Mouse (Mus musculus) ovary, postnatal 10 days (tissue): ENCODE measurements around the gene Ddx28.

Experiments
- DNase-seq: peaks from one replicate; pipeline ENCODE4 v3.0.0; 2022; ENCODE audit warnings: low spot score

Gene Ddx28

DNA sequence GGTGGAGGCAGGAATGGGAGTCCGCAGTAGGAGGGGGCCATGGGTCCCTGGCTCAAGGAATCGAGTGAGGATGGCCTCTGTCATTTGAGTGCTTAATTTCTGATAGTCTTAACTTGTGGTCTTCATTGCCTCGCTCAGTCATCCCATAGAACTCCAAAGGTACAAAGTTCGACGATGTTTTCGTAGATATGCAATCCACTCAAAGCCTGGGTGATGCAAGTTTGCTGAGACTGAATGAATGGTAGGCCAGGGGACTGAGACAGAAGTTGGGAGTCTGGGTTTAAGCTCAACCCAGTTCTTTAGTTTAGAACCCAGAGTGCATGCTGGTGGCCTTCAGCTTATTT lies at the start of gene Ddx28:
TSS of gene Ddx28 (minus strand) at position 240 of the 344 bp plus-strand sequence.
- DNase-seq = no peak

DNA sequence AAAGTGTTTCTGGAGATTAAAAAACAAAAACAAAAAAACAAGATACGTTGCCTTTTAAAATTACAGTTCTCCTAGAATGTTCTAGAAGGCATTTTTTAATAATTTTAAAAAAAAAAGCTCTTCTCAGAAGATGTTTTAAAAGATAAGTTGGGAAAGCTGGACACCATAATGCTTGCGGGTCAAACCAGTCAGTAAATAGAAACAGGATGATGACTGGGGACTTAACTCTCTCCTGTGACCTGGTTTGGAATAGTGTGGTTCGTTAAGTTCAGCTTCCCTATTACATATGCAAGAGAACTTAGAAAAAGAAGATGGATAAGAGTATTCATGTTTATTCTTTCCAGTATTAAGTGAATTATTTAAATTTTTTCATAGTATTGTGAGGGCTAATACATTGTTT lies 48.8 kb upstream of the Ddx28 start:
- no peak for DNase-seq

DNA sequence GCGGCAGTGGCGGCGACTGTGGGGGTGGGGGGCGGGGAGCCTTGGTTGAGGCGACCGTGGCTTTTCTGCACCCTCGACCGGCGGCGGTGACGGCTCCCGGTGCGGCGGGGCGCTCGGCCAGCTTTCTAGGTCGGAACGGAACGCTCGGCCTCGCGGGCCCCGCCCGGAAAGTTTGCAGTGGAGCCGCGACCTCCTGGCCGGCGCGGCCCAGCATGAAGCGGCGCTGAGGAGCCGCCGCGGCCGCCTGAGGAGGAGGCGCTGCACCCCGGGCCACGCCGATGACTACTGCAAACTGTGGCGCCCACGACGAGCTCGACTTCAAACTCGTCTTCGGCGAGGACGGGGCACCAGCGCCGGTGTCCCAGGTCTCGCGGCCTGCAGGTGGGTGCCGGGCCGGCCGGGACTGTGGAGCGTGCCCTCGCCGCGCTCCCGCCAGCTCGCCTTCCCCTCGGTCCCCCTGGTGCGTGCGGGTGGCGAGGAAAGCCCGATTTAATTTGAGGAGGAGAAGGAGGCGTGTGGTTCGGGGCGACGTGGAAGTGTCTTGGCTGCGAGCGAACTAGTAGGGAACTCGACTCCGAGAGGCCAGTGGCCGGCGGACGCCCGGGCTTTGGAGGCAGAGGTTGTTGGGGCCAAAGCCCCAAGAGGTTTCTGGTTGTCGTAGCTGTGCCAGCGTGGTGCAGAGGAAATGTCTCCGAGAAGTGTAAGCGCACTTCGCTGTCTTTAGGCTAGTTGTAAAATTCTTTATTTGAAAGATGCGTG lies 48.1 kb upstream of the Ddx28 start:
- peak; percentile 77 for DNase-seq

DNA sequence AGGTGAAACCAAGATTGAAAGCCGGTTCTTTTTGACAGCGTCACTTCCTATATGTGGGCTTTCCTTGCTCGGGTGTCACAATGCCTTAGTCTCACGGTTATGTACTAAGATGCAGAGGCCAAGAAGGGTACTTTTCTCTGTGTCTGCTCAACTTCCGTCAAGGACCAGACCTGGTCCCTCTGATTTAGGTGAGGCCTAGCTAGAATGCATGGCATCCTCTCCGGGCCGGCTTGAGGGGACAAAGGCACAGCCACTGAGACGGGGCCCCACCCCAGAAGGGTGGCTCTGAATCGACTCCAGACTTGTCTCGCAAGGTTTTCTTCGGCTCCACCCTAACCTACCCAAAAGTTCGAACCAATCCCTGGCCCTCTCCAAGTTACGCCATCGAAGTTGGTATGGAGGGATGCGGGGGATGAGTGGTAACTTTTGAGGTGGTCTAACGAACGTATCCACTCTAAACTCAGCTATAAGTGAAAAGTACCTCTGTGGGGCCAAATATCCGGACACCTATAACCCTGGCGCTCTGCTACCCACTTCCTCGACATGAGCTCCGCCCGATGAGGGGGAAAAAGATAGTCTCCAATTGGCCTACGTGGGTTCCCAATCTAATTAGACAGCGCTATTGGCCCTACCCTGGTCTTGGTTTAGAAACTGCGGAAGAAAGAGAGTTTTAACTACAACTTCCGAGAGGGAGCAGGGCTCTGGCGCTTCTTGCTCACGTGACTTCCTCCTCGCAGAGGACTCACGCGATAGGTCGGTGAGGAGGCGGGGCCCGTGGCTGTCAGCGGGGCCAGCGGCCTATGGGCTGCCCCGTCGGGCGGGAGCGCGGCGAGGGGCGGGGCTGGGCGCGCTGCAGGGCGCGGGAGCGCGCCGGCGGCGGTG lies 47.3 kb upstream of the Ddx28 start, which contains the start of gene Nfatc3:
TSS of gene Nfatc3 (plus strand) at position 110 of the 882 bp plus-strand sequence.
- DNase-seq = peak; percentile 37

DNA sequence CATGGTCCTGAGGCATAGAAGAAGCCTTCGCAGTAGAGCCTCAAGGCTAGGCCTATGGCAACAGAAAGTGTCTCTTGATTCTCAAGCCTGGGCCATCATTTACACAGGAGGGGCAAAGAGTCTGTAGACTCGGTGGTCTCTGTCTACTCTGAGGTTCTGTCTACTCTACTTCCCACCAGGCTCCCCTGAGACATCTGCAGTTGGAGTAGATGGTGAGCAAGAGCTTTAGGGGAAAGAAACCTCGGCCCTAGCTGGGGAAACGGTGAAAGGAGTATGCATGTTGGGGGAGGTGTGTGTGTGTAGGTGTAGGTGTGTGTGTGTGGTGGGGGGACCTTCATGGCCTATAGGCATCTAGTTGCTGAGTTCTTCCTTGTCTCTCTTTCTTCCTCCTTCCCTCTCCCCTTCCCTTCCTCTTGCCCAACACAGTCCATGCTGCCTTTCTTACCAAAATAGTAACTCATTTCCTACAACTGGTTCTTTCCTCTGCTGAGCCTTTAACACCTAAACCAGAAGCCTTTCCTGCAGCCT lies 44.8 kb upstream of the Ddx28 start:
- DNase-seq = no peak

DNA sequence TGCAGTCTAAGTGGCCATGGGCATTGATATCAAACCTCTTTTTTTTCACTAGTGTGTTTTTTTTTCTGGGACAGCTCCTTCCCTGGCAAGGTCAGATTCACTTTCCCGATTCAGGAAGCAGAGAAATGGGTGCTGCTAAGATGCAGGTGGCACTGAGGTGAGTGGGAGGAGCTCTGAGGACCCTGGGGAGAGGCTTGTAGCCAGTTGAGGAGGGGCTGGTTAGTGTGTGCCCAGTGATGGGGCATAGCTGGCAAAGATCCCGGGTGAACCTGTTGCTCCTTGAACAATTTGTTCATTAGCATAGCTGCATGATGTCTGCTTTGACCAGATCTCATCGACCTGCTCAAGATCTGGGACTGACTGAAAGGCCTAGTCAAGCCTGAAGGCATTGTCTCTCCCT lies 43.4 kb upstream of the Ddx28 start:
- DNase-seq = no peak

DNA sequence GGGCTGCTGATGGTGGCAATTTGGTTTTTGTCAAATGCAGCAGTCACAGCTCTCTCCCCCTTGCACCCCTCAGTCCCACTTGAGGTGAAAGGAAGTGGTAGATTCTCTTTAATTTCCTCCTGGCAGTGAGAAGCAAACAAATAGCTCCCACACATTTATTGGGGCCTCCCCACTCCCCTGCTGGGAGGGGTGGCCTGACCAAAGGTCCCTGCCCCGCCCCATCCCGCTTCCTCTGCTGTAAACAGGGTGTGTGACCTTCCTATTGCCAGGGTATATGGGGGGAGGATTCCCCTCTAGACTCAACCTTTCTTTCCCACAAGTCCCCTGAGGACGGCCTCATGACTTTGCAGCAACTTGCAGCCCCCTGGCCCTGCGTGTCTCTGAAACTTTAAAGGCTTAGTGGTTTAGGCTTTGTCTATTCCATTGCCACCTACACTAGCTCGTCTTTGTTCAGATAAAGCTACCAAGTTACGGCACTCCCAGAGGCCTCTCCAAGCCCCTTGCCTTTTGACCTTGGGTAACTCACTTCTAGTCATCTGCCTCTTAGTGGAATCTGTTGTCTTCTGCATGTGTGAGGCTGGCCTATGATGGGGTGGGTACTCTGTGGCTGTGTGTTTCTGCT lies 42.6 kb upstream of the Ddx28 start:
- no peak for DNase-seq

DNA sequence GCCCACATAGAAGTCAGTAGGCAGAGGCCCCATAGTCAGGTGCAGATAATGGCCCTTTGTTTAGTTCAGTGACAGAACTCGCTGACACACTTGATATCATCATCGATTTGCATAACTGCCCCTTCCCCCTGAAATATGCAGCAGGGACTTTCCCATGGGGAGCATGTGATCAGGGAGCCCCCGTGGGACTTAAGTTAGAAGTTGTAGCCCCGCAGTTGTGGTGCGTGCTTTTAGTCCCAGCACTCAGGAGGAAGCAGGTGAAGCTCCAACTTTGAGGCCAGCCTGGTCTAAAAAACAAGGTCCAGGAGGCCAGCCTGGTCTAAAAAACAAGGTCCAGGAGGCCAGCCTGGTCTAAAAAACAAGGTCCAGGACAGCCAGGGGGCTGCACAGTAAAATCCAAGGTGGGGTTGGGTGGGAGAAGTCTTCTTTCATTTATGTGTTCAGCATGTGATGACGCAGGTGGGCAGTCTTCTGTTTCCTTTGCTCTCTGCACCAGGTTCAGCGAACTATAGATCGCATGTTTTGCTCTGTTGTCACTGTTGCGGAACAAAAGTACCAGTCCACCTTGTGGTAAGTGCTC lies 40.9 kb upstream of the Ddx28 start:
- no peak for DNase-seq

DNA sequence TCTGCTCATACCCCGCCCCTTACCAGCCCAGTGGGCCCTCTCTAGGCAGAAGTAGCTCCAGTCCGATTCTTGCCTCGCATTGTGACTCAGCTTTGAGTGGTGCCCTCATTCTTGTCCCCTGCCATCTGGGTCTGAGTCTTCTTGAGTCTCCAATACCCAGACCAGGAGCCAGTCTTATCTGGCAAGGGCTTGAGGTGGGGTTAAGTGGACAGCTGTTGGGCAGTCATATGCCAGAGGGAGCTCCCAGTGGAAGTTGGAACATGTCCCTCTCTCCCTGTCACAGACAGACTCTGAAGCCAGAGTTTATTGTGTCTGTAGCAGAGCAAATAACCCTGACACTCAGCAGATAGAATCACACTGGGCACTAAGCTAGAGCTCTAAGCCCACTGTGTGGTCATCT lies 39.4 kb upstream of the Ddx28 start:
- DNase-seq = no peak

DNA sequence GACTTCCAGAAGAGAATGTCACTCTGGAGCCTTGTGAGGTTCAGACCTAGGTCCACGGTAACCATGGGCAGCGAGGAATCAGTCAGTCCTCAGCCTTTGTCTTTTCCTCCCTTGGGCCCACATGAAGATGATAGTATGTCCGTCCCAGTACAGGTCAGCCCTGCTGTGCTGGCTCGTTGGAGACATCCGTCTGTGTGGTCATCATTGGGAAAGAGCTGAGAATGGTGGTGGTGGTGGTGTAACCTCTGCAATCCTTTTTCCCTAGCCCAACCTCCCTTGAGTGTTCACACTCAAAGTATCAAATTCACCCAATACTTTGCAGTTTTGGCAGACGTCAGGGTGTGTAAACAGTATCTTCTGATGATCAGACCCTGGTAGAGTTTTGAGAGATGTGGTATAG lies 38.2 kb upstream of the Ddx28 start:
- DNase-seq = no peak

DNA sequence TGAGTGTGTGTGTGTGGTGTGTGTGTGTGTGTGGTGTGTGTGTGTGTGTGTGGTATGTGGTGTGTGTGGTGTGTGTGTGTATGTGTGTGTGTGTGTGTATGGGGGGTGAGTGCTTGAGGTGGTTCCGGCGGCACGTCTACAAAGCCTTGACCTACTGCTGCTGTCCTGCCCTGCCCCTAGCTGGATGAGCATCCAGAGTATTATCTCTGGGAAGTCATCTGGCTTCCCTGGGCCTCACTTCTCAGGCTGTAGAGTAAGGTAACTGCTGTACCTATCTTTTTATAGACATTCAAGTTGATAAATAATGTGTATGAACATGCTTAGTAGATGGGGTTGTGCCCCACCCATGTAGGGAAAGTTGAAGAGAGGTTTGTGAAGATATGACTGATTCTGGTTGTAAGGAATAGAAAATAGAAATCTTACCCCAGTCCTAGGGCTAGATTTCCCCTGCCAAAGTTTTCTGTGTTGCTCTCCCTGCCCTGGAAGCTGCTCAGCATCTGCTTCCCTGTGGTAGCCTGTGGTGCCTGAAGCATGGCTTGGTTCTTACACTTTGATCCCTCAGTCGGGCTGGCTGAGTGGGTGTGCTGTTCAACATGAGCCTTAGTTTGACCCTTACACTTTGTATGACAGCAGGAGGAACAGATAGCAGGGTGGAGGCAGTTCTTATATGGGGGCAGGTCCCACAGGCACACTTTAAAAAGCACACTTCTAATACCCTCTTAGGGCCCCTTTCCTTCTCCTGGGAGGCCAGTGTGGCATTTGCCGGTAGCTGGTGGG lies 36.4 kb upstream of the Ddx28 start:
- no peak for DNase-seq

DNA sequence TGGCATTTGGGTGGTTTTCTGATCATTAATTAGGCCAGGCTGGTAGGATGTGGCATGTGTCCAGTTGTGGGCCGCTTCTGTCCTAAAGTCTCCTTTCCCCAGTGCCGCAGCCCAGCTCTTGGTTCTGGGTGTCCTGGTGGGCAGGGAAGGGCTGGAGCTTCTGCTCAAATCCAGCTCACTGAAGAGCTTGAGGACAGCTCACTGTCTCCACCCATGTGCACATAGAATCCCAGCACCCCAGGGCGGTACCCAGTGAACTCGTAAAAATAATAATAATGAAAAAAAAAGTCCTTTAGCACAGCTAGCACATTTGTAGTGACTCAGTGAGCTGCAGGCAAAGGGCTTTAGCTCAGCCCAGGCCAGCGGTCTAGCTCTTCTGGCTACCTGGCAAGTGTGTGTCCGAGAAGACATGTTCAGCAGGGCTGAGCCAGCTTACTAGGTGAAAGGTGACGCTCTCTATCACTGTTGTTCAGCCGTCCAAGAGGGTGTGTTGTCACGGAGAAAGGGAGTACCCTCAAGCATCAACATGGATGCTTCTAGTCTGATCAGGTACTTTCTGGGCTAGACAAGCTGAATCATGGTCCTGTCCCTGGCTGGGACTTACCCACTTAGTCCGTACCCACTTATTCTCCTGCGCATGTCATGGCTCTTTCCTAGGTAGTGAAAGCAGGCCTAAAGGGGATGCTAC lies 35.3 kb upstream of the Ddx28 start:
- DNase-seq = no peak

DNA sequence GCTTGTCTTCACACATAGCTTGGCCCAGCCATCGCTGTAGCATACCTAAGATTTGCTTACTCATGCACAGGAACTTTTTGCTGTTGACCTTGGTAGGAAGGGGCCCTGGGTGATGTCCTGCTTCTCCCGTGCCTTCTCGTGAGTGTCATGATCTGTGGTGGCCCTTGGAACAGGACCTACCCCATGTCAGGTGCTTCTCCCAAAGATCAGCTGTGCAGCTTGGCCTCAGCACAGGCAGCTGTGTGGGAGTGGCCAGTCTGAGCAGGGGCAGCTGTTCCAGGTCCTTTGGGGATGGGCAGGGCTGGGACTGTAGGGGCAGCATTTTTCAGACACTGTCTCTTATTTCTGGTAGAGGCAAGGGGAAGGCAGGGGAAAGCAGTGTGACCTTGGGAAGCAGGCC lies 32.5 kb upstream of the Ddx28 start:
- DNase-seq = no peak

DNA sequence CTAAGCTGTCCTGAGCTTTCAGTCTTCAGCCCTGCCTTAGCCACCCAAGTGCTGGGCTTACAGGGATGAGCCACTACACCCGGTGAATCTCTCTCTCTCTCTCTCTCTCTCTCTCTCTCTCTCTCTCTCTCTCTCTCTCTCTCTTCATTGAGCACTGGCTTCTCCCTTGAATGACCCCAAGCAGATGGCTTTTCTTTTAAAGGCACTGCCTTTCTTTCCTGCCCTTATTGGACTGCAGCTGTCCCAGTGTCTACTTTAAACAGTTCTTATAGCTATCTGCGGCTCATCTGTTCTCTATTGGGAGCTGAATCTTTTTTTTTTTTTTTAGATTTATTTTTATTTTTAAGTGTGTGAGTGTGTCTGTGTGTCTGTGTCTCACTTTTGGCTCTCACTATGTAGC lies 31.4 kb upstream of the Ddx28 start:
- no peak for DNase-seq

DNA sequence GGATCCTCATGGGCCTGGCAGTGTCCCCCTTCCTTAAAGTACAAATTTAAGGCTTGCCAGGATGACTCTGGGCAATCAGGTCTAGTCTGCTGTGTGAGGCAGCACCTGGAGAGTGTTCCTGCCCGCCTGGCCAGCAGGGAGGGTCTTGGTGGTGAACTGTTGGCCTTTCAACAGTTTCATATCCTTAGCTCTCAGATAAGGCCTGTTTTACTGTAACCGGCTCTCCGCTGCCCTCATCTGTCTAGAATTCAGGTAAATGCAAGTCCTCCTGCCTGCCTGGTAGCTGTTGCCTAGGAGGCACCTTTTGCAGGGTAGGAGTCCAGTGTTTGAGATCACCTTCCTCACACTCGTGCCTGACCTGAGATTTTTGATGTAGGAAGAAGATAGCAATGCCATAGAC lies 28.5 kb upstream of the Ddx28 start:
- no peak for DNase-seq

DNA sequence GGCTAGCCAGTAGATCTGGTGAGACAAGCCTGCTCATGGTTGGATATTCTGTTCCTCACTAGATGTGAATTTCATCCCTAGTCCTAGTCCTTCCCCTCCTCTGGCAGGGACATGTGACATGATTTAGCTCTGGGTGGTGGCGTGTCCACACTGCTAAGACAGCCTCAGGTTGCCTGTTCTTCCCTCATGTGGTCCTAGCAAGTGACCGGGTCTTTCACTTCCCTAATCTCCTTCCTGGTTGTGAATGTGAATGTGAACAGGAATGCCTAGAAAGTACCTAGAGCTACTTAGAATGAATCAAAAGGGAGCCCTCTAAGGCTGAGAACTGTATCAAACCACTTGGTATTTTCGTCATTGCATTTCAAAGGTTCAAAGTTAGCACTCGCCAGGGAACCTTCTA lies 27.9 kb upstream of the Ddx28 start:
- no peak for DNase-seq

DNA sequence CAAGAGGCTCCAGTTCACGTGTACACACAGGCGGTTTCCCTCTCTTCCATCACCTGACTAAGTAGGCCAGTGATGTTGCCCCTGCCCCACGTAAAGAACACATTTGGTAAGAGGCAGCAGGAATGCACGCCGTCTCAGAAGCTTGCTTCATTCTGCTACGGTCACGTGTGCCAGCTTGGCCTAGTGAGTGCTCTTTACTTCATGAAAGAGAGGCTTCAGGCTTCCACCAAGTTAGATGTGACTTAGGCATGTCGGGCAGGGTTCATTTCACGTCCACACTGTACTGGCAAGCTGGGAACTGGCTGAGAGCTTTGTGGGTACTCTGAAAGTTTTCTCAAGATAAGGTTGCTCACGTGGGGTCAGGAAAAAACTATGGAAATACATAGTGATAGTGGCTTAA lies 27.0 kb upstream of the Ddx28 start:
- DNase-seq = no peak

DNA sequence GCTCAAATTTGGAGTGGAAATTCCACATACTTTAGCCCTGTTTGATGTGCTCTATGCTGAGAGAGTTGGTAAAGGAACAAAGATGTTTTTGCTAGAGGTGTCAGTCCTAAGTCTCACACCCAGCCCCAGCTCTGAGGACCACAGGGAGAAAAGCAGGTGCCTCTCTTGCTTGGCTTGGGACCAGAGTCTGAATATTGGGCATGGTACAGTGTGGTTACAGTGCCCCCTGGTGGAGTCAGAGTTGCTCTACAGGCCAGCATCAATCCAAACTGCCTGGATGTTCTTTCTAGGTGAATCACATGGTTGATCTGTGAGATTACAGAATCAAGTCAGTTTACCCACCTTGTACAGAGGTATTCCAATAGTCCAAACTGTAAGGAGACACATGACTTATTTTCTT lies 10.8 kb upstream of the Ddx28 start:
- peak; percentile 44 for DNase-seq

DNA sequence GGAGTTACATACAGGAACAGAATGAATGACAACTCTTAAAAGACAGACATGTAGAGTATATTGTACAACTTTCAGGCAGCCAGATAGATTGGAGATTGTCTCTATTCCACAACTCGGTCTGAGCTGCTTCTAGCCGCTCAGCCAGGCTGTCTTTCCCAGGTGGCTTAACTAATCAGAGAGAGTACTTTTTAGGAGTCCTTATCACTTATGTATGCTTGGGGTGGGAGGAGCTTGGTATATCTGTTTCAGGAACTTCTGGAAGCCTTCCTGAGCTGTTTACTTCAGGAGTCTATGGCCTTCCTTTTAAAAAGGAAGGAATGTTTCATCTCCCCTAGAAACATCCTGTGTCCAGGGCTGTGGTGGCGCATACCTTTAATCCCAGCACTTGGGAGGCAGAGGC lies 6.4 kb upstream of the Ddx28 start:
- no peak for DNase-seq

DNA sequence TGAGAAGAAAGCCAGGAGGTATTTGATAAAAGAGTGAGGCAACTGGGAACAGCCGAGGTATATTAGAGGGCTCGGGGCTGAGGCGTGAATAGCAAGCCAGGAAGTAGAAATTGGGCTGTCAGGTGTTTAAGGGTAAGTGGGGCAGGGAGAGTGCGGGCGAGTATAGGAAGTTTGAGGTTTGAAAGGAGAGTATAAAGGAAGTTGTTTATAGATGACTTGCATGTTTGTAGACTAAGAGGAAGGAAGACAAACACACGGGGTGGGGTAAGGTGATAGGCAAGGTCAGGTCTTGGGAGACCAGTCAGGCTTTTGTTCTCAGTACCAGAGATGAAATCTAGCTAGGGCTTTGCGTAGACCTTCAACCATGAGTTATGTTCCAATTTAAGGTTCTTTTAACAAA lies 5.4 kb upstream of the Ddx28 start:
- no peak for DNase-seq

DNA sequence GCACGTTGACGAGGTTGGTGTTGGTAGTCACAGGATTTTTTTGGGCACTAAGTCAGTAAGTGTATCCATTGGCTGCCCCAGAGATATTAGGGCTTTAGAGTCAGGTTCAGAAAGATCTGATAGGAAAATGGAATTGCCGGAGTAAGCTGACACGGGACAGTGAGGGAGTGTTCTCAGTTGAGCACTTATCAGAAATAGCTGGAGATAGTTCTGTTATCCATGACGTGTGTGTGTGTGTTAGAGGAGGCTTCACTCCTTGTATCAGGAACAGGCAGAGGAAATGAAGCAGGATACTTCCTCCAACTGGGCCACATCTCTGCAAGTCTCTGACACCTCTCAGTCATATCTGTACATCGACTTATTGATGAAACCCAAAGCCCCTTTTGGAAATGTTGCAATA lies 4.6 kb upstream of the Ddx28 start:
- no peak for DNase-seq
